In genomic region chr11:120889216-120889615, GRCm38 (mm10) we compare ENCODE assay signal across 15 mouse cellular contexts. TPM values are rescaled to one million over a fixed set of nuclear protein-coding genes. Genes with fewer than 3 reads are reported as not detected.
DNase-seq lines count a peak whose midpoint lies in the region; ATAC-seq and TF ChIP-seq lines count a peak whose summit lies in the region.
"Had no signal": no experiment of that assay in that cellular context is flagged by ENCODE, and none has a peak within 500 bp of the region (broad histone marks: within the 10 kb centered on the region; RNA-seq: fewer than 3 reads in every experiment).

No protein-coding gene starts in this region.

- 0 out of 2 replicates have a peak overlapping the region, but pooled peaks have one; percentile 6 for H3K4me2 ChIP-seq in lung, embryonic 16.5 days (ENCODE audit: low read depth, low read length)
- H3K4me2 ChIP-seq: hindbrain, embryonic 12.5 days; neural tube, embryonic 13.5 days had no signal

- peaks cover 6% of the 10 kb centered on the region; the same call in 1 of the 2 replicates for H3K9me3 ChIP-seq in lung, embryonic 16.5 days (ENCODE audit: control insufficient read depth, low read length)

- TF ChIP-seq CTCF in gastrocnemius, adult 2 months (IDR thresholded peaks at IDR 0.05): no peak

- no peak overlapping the region for H3K4me3 ChIP-seq in gastrocnemius, adult 2 months
- H3K4me3 ChIP-seq in lung, embryonic 16.5 days (ENCODE audit: low read length): no peak overlapping the region
- H3K4me3 ChIP-seq: hindbrain, embryonic 12.5 days; neural tube, embryonic 13.5 days had no signal

- peak overlapping the region; percentile 77 for H3K27ac ChIP-seq in gastrocnemius, adult 2 months
- H3K27ac ChIP-seq in lung, embryonic 16.5 days (ENCODE audit: low read length): peak overlapping the region; percentile 91
- H3K27ac ChIP-seq: hindbrain, embryonic 12.5 days; neural tube, embryonic 13.5 days had no signal

- no peak overlapping the region for H3K9ac ChIP-seq in lung, embryonic 16.5 days (ENCODE audit: low read length)
- H3K9ac ChIP-seq: hindbrain, embryonic 12.5 days; neural tube, embryonic 13.5 days had no signal

- H3K27me3 ChIP-seq in lung, embryonic 16.5 days (ENCODE audit: control insufficient read depth, insufficient read depth, low read depth, low read length): no peaks in the 10 kb centered on the region
- H3K27me3 ChIP-seq: hindbrain, embryonic 12.5 days; megakaryocyte, embryonic 14.5 days; neural tube, embryonic 13.5 days had no signal

- intact Hi-C loops in gastrocnemius, adult 2 months (cut with DNase I): no loop called here
- intact Hi-C loops in gastrocnemius, postnatal 14 days (cut with DNase I; ENCODE audit: low total_unique reads): no loop called here

- H3K4me1 ChIP-seq in lung, embryonic 16.5 days (replicated peaks; ENCODE audit: control insufficient read depth, insufficient read depth, low read length): peaks cover 13% of the 10 kb centered on the region
- H3K4me1 ChIP-seq: hindbrain, embryonic 12.5 days; neural tube, embryonic 13.5 days had no signal

- WGBS in lung, embryonic 16.5 days: 43% methylated on average over 3 of the region's 3 CpGs

- DNase-seq in gastrocnemius, adult 2 months: no peak
- no peak for DNase-seq in gastrocnemius, postnatal 14 days
- DNase-seq in lung, adult 18-20 months: peak; percentile 79 to 88
- DNase-seq in lung, postnatal 4 days: peak; percentile 62 to 68
- DNase-seq in spleen, postnatal 10 days (ENCODE audit: low spot score in 2 of 2): no peak
- no peak for DNase-seq in embryo, embryonic 9.5 days (ENCODE audit: extremely low spot score)
- DNase-seq: cerebellum, adult 11-12 months; midbrain, embryonic 14.5 days; right cerebral cortex, postnatal 4 days had no signal

- ATAC-seq in lung, embryonic 16.5 days (ENCODE audit: low read depth): peak; percentile 93
- no peak for ATAC-seq in megakaryocyte-erythroid progenitor cell, adult 5-6 weeks (replicated peaks; ENCODE audit: low FRiP score, low TSS enrichment, poor library complexity, severe bottlenecking)
- ATAC-seq: intestine, postnatal 0 days had no signal

- peaks cover 10% of the 10 kb centered on the region for H3K36me3 ChIP-seq in lung, embryonic 16.5 days (ENCODE audit: control insufficient read depth, insufficient read depth, low read length)

RNA-seq across cellular contexts. Expression of gene Ccdc57, which starts 43.5 kb away (rescaled TPM):
- 1 to 10 TPM; 3.4 to 3.6 TPM for total RNA-seq in gastrocnemius, adult 2 months (2021)
- 1 to 10 TPM; 2.3 to 2.8 TPM for total RNA-seq in gastrocnemius, postnatal 14 days (2021)
- 6.4 TPM in 2 replicates for polyA plus RNA-seq in lung, embryonic 16.5 days (2015; fragmentation: Nextera tagmentation; extraction: Ambion mirVana)
- 9.0 and 14.0 TPM in 2 replicates for total RNA-seq in megakaryocyte-erythroid progenitor cell, adult 5-6 weeks (2014; fragmentation: Nextera tagmentation)
- 6.4 and 6.8 TPM in 2 replicates for total RNA-seq in megakaryocyte-erythroid progenitor cell, adult 5-6 weeks (2017)

RNA-seq across cellular contexts. Expression of gene Slc16a3, which starts 59.1 kb away (rescaled TPM):
- total RNA-seq in gastrocnemius, adult 2 months (2021): 100 to 1,000 TPM; 295 to 479 TPM
- total RNA-seq in gastrocnemius, postnatal 14 days (2021): 100 to 1,000 TPM; 272 to 355 TPM
- 52.2 and 62.5 TPM in 2 replicates for polyA plus RNA-seq in lung, embryonic 16.5 days (2015; fragmentation: Nextera tagmentation; extraction: Ambion mirVana)
- total RNA-seq in megakaryocyte-erythroid progenitor cell, adult 5-6 weeks (2014; fragmentation: Nextera tagmentation): 0.15 and 1.9 TPM in 2 replicates
- total RNA-seq in megakaryocyte-erythroid progenitor cell, adult 5-6 weeks (2017): 2.1 and 3.2 TPM in 2 replicates

Comparison
In these comparisons a context has a peak if more than half of its experiments do, and no peak if none do; other contexts are left out.
1. DNase-seq: peak in lung, adult 18-20 months (2 of 2) and lung, postnatal 4 days (2 of 2); none in gastrocnemius, adult 2 months (single experiment), gastrocnemius, postnatal 14 days (single experiment), spleen, postnatal 10 days (0 of 2) and embryo, embryonic 9.5 days (single experiment).
2. RNA of gene Slc16a3, which starts 59.1 kb away (total RNA-seq): 295 to 479 TPM in gastrocnemius, adult 2 months and 272 to 355 TPM in gastrocnemius, postnatal 14 days; 0.15 to 3.2 TPM in megakaryocyte-erythroid progenitor cell, adult 5-6 weeks; every median in the first group is over 10 times any median in the second.